8 mouse cellular contexts compared by ENCODE assay signal in genomic region chr3:88526157-88527131, GRCm38 (mm10). TPM values are rescaled to one million over a fixed set of nuclear protein-coding genes. Genes with fewer than 3 reads are reported as not detected.
DNase-seq lines count a peak whose midpoint lies in the region; ATAC-seq lines count a peak whose summit lies in the region.

No protein-coding gene starts in this region.

- H3K27ac ChIP-seq in hindbrain, embryonic 14.5 days = no peak overlapping the region

- ATAC-seq in hindbrain, embryonic 14.5 days (ENCODE audit: low FRiP score) = peak; percentile 75
- ATAC-seq in megakaryocyte, adult 5-6 weeks (ENCODE audit: poor library complexity, severe bottlenecking) = peak; percentile 92

- no peaks in the 10 kb centered on the region for H3K27me3 ChIP-seq in hindbrain, embryonic 14.5 days (ENCODE audit: control insufficient read depth, insufficient read depth, low read length)

- H3K4me3 ChIP-seq in hindbrain, embryonic 14.5 days (replicated peaks; ENCODE audit: low read length) = no peak overlapping the region

- peaks cover 40% of the 10 kb centered on the region for H3K4me1 ChIP-seq in hindbrain, embryonic 14.5 days (replicated peaks; ENCODE audit: control insufficient read depth, insufficient read depth, low read length)

- 0 out of 2 replicates have a peak overlapping the region, but pooled peaks have one; percentile 12 for H3K9ac ChIP-seq in hindbrain, embryonic 14.5 days

- H3K9me3 ChIP-seq in hindbrain, embryonic 14.5 days (ENCODE audit: control insufficient read depth, low read length) = no peaks in the 10 kb centered on the region

- WGBS in hindbrain, embryonic 14.5 days = 32% methylated on average over 17 of the region's 17 CpGs

- peak; percentile 96 for DNase-seq in NIH3T3 (ENCODE audit: low read depth)
- DNase-seq in cerebellum, postnatal 10 days = peak; percentile 93 to 94
- peak; percentile 62 to 73 for DNase-seq in frontal cortex, postnatal 25 days (ENCODE audit: low spot score in 2 of 2)
- DNase-seq in hindbrain, embryonic 14.5 days (ENCODE audit: low spot score) = peak; percentile 90
- peak; percentile 80 to 82 for DNase-seq in left cerebral cortex, adult 18-20 months (ENCODE audit: low spot score in 2 of 2)
- peak; percentile 77 for DNase-seq in right cerebral cortex, adult 18-20 months
- DNase-seq in urinary bladder, adult 2 months (ENCODE audit: low spot score) = peak; percentile 67

- peak overlapping the region; percentile 40 for H3K4me2 ChIP-seq in hindbrain, embryonic 14.5 days (replicated peaks)

- peaks cover 13% of the 10 kb centered on the region; the same call in 1 of the 2 replicates for H3K36me3 ChIP-seq in hindbrain, embryonic 14.5 days (replicated peaks; ENCODE audit: control insufficient read depth, insufficient read depth)

RNA-seq across cellular contexts. Expression of gene Mex3a, which starts 5.8 kb away (rescaled TPM):
- 30.8 and 31.0 TPM in 2 replicates for polyA plus RNA-seq in hindbrain, embryonic 14.5 days (2014; fragmentation: Nextera tagmentation; extraction: Ambion mirVana)
- 1 to 10 TPM; 2.7 to 3.1 TPM for total RNA-seq in left cerebral cortex, adult 18-20 months (2021)
- total RNA-seq in megakaryocyte, adult 5-6 weeks (2015) = 0.04 and 0.05 TPM in 2 replicates
- 0.04 and 0.18 TPM in 2 replicates for total RNA-seq in megakaryocyte, adult 5-6 weeks (2017)
- polyA plus RNA-seq in urinary bladder, adult 2 months (2012; rRNA removed) = 1.7 and 1.8 TPM in 2 replicates

RNA-seq across cellular contexts. Expression of gene Lmna, which starts 16.7 kb away (rescaled TPM):
- 44.3 and 47.3 TPM in 2 replicates for polyA plus RNA-seq in hindbrain, embryonic 14.5 days (2014; fragmentation: Nextera tagmentation; extraction: Ambion mirVana)
- total RNA-seq in left cerebral cortex, adult 18-20 months (2021) = 10 to 100 TPM; 61.3 to 67.9 TPM
- total RNA-seq in megakaryocyte, adult 5-6 weeks (2015) = 1.5 and 1.9 TPM in 2 replicates
- 2.5 and 4.5 TPM in 2 replicates for total RNA-seq in megakaryocyte, adult 5-6 weeks (2017)
- polyA plus RNA-seq in urinary bladder, adult 2 months (2012; rRNA removed) = 171 and 182 TPM in 2 replicates

RNA-seq across cellular contexts. Expression of gene Rab25, which starts 21.7 kb away (rescaled TPM):
- 0.20 TPM in 1 of 2 replicates, not detected in the other for polyA plus RNA-seq in hindbrain, embryonic 14.5 days (2014; fragmentation: Nextera tagmentation; extraction: Ambion mirVana)
- total RNA-seq in left cerebral cortex, adult 18-20 months (2021) = not detected
- not detected in 2 replicates for total RNA-seq in megakaryocyte, adult 5-6 weeks (2015)
- not detected in 2 replicates for total RNA-seq in megakaryocyte, adult 5-6 weeks (2017)
- 135 and 174 TPM in 2 replicates for polyA plus RNA-seq in urinary bladder, adult 2 months (2012; rRNA removed)

RNA-seq across cellular contexts. Expression of gene Lamtor2, which starts 26.4 kb away (rescaled TPM):
- polyA plus RNA-seq in hindbrain, embryonic 14.5 days (2014; fragmentation: Nextera tagmentation; extraction: Ambion mirVana) = 102 and 107 TPM in 2 replicates
- 100 to 1,000 TPM; 104 to 115 TPM for total RNA-seq in left cerebral cortex, adult 18-20 months (2021)
- 31.3 TPM in 2 replicates for total RNA-seq in megakaryocyte, adult 5-6 weeks (2015)
- total RNA-seq in megakaryocyte, adult 5-6 weeks (2017) = 57.8 and 73.4 TPM in 2 replicates
- polyA plus RNA-seq in urinary bladder, adult 2 months (2012; rRNA removed) = 124 and 134 TPM in 2 replicates

RNA-seq across cellular contexts. Expression of gene Ubqln4, which starts 27.1 kb away (rescaled TPM):
- polyA plus RNA-seq in hindbrain, embryonic 14.5 days (2014; fragmentation: Nextera tagmentation; extraction: Ambion mirVana) = 42.9 and 53.6 TPM in 2 replicates
- 100 to 1,000 TPM; 143 to 147 TPM for total RNA-seq in left cerebral cortex, adult 18-20 months (2021)
- total RNA-seq in megakaryocyte, adult 5-6 weeks (2015) = 10.5 and 14.5 TPM in 2 replicates
- 15.9 and 16.4 TPM in 2 replicates for total RNA-seq in megakaryocyte, adult 5-6 weeks (2017)
- 36.9 and 38.6 TPM in 2 replicates for polyA plus RNA-seq in urinary bladder, adult 2 months (2012; rRNA removed)

Comparison
In these comparisons a context has a peak if more than half of its experiments do, and no peak if none do; other contexts are left out.
1. RNA of gene Lmna, which starts 16.7 kb away (total RNA-seq): 61.3 to 67.9 TPM in left cerebral cortex, adult 18-20 months; 1.5 to 4.5 TPM in megakaryocyte, adult 5-6 weeks; every median in the first group is over 10 times any median in the second.
2. Peak in every context shown above with its lines, with median percentiles within 50 percentile points of each other: DNase-seq.